Comparison of ENCODE assay signal across 18 mouse cellular contexts in genomic region chr9:91089348-91089747, GRCm38 (mm10).
"Had no signal": no experiment of that assay in that cellular context is flagged by ENCODE, and none has a peak within 500 bp of the region (broad histone marks: within the 10 kb centered on the region; RNA-seq: fewer than 3 reads in every experiment).

No protein-coding gene starts in this region.

- H3K4me2 ChIP-seq: liver, embryonic 13.5 days; liver, embryonic 15.5 days; lung, embryonic 15.5 days; midbrain, embryonic 12.5 days; midbrain, embryonic 15.5 days; stomach, embryonic 15.5 days had no signal

- H3K36me3 ChIP-seq: liver, embryonic 13.5 days; liver, embryonic 15.5 days; lung, embryonic 15.5 days; midbrain, embryonic 12.5 days; midbrain, embryonic 15.5 days; stomach, embryonic 15.5 days had no signal

- ATAC-seq: liver, postnatal 0 days; lung, postnatal 0 days; midbrain, embryonic 15.5 days had no signal

- H3K4me1 ChIP-seq: liver, embryonic 13.5 days; liver, embryonic 15.5 days; lung, embryonic 15.5 days; megakaryocyte, embryonic 14.5 days; midbrain, embryonic 12.5 days; midbrain, embryonic 15.5 days; stomach, embryonic 15.5 days had no signal

- H3K4me3 ChIP-seq: liver, embryonic 13.5 days; liver, embryonic 15.5 days; lung, embryonic 15.5 days; megakaryocyte, embryonic 14.5 days; midbrain, embryonic 12.5 days; midbrain, embryonic 15.5 days; stomach, embryonic 15.5 days had no signal

- H3K27ac ChIP-seq: liver, embryonic 13.5 days; liver, embryonic 15.5 days; lung, embryonic 15.5 days; macrophage; midbrain, embryonic 12.5 days; midbrain, embryonic 15.5 days; stomach, embryonic 15.5 days; stomach, postnatal 0 days had no signal

- DNase-seq: liver, embryonic 13.5 days; liver, postnatal 0 days; lung, adult 2 months; lung, postnatal 14 days; lung, postnatal 36 days; right cerebral cortex, postnatal 14 days; thymus, adult 2 months; thymus, postnatal 25 days; thymus, postnatal 4 days had no signal

- H3K9ac ChIP-seq: liver, embryonic 13.5 days; liver, embryonic 15.5 days; liver, postnatal 0 days; lung, embryonic 15.5 days; midbrain, embryonic 12.5 days; midbrain, embryonic 15.5 days; stomach, embryonic 15.5 days had no signal

- H3K9me3 ChIP-seq: liver, embryonic 13.5 days; liver, embryonic 15.5 days; lung, embryonic 15.5 days; midbrain, embryonic 12.5 days; midbrain, embryonic 15.5 days; stomach, embryonic 15.5 days had no signal

- H3K27me3 ChIP-seq: liver, embryonic 13.5 days; liver, embryonic 15.5 days; lung, embryonic 15.5 days; megakaryocyte, embryonic 14.5 days; midbrain, embryonic 12.5 days; midbrain, embryonic 15.5 days; stomach, embryonic 15.5 days had no signal
